Mouse (Mus musculus): ENCODE data around the gene Rapgef4. TPM values are rescaled to one million over a fixed set of nuclear protein-coding genes. Genes with fewer than 3 reads are reported as not detected.

The Rapgef4 gene
- polyA plus RNA-seq, 1 experiment: 555 TPM

- Histone ChIP-seq H3K4me3 (ENCODE audit: insufficient read depth, low read length) (no peak overlapping the region), H3K4me1 (ENCODE audit: control insufficient read depth, insufficient read depth, low read length) (peaks cover 2% of the 10 kb centered on the region; the same call in 1 of the 2 replicates), H3K27ac (ENCODE audit: insufficient read depth, low read length) (no peak overlapping the region)
- no peak for TF ChIP-seq CTCF (IDR thresholded peaks at IDR 0.05; ENCODE audit: extremely low read depth, insufficient read depth, low read length)
- TF ChIP-seq POLR2A (IDR thresholded peaks at IDR 0.05; ENCODE audit: extremely low read depth, insufficient read depth, low read length): no peak
These were observed 253.0 kb downstream of the Rapgef4 start for GRCm38 (mm10) chr2:72234085-72234484.

GRCm38 (mm10) chr2:72234943-72235342, 253.9 kb downstream of the Rapgef4 start:
- Histone ChIP-seq H3K4me3 (ENCODE audit: insufficient read depth, low read length) (no peak overlapping the region), H3K27ac (ENCODE audit: insufficient read depth, low read length) (peak overlapping the region; percentile 55; the same call in 1 of the 2 replicates), H3K4me1 (ENCODE audit: control insufficient read depth, insufficient read depth, low read length) (peaks cover 3% of the 10 kb centered on the region; the same call in 1 of the 2 replicates)
- TF ChIP-seq POLR2A (IDR thresholded peaks at IDR 0.05; ENCODE audit: extremely low read depth, insufficient read depth, low read length) (no peak), CTCF (IDR thresholded peaks at IDR 0.05; ENCODE audit: extremely low read depth, insufficient read depth, low read length) (peak; percentile 96)

GRCm38 (mm10) chr2:72235361-72235901, 254.4 kb downstream of the Rapgef4 start:
- no peak overlapping the region for H3K4me3 ChIP-seq (ENCODE audit: insufficient read depth, low read length)
- no peak for TF ChIP-seq CTCF (IDR thresholded peaks at IDR 0.05; ENCODE audit: extremely low read depth, insufficient read depth, low read length)
- no peak for TF ChIP-seq POLR2A (IDR thresholded peaks at IDR 0.05; ENCODE audit: extremely low read depth, insufficient read depth, low read length)

GRCm38 (mm10) chr2:72238421-72238820, 257.4 kb downstream of the Rapgef4 start:
- Histone ChIP-seq H3K4me1 (ENCODE audit: control insufficient read depth, insufficient read depth, low read length) (peaks cover 3% of the 10 kb centered on the region; the same call in 1 of the 2 replicates), H3K4me3 (ENCODE audit: insufficient read depth, low read length) (no peak overlapping the region), H3K27ac (ENCODE audit: insufficient read depth, low read length) (no peak overlapping the region)
- TF ChIP-seq CTCF (IDR thresholded peaks at IDR 0.05; ENCODE audit: extremely low read depth, insufficient read depth, low read length) (no peak), POLR2A (IDR thresholded peaks at IDR 0.05; ENCODE audit: extremely low read depth, insufficient read depth, low read length) (no peak)

More at GRCm38 (mm10) chr2:72235361-72235901, 254.4 kb downstream of the Rapgef4 start:
- H3K4me1 ChIP-seq (ENCODE audit: control insufficient read depth, insufficient read depth, low read length): peaks cover 3% of the 10 kb centered on the region; the same call in 1 of the 2 replicates
- peak overlapping the region; percentile 55 for H3K27ac ChIP-seq (ENCODE audit: insufficient read depth, low read length)

- no peak overlapping the region for H3K4me3 ChIP-seq (ENCODE audit: insufficient read depth, low read length)
- H3K4me1 ChIP-seq (ENCODE audit: control insufficient read depth, insufficient read depth, low read length): peaks cover 3% of the 10 kb centered on the region; the same call in 1 of the 2 replicates
- TF ChIP-seq POLR2A (IDR thresholded peaks at IDR 0.05; ENCODE audit: extremely low read depth, insufficient read depth, low read length): no peak
- no peak overlapping the region for H3K27ac ChIP-seq (ENCODE audit: insufficient read depth, low read length)
These were observed 257.9 kb downstream of the Rapgef4 start for GRCm38 (mm10) chr2:72238925-72239324.

- H3K4me1 ChIP-seq (ENCODE audit: control insufficient read depth, insufficient read depth, low read length): peaks cover 3% of the 10 kb centered on the region; the same call in 1 of the 2 replicates
- TF ChIP-seq CTCF (IDR thresholded peaks at IDR 0.05; ENCODE audit: extremely low read depth, insufficient read depth, low read length) (no peak), POLR2A (IDR thresholded peaks at IDR 0.05; ENCODE audit: extremely low read depth, insufficient read depth, low read length) (no peak)
- no peak overlapping the region for H3K4me3 ChIP-seq (ENCODE audit: insufficient read depth, low read length)
- no peak overlapping the region for H3K27ac ChIP-seq (ENCODE audit: insufficient read depth, low read length)
These were observed 258.4 kb downstream of the Rapgef4 start for GRCm38 (mm10) chr2:72239456-72239855.

GRCm38 (mm10) chr2:72239993-72240392, 259.0 kb downstream of the Rapgef4 start:
- TF ChIP-seq CTCF (IDR thresholded peaks at IDR 0.05; ENCODE audit: extremely low read depth, insufficient read depth, low read length) (no peak), POLR2A (IDR thresholded peaks at IDR 0.05; ENCODE audit: extremely low read depth, insufficient read depth, low read length) (no peak)

GRCm38 (mm10) chr2:72240691-72241090, 259.7 kb downstream of the Rapgef4 start:
- no peak for TF ChIP-seq CTCF (IDR thresholded peaks at IDR 0.05; ENCODE audit: extremely low read depth, insufficient read depth, low read length)
- no peak for TF ChIP-seq POLR2A (IDR thresholded peaks at IDR 0.05; ENCODE audit: extremely low read depth, insufficient read depth, low read length)
- peaks cover 1% of the 10 kb centered on the region; the same call in 1 of the 2 replicates for H3K4me1 ChIP-seq (ENCODE audit: control insufficient read depth, insufficient read depth, low read length)
- no peak overlapping the region for H3K27ac ChIP-seq (ENCODE audit: insufficient read depth, low read length)
- H3K4me3 ChIP-seq (ENCODE audit: insufficient read depth, low read length): no peak overlapping the region

More at GRCm38 (mm10) chr2:72239993-72240392, 259.0 kb downstream of the Rapgef4 start:
- H3K27ac ChIP-seq (ENCODE audit: insufficient read depth, low read length): no peak overlapping the region
- H3K4me3 ChIP-seq (ENCODE audit: insufficient read depth, low read length): no peak overlapping the region
- H3K4me1 ChIP-seq (ENCODE audit: control insufficient read depth, insufficient read depth, low read length): peaks cover 3% of the 10 kb centered on the region; the same call in 1 of the 2 replicates

- H3K4me3 ChIP-seq (ENCODE audit: insufficient read depth, low read length): no peak overlapping the region
- peaks cover 1% of the 10 kb centered on the region; the same call in 1 of the 2 replicates for H3K4me1 ChIP-seq (ENCODE audit: control insufficient read depth, insufficient read depth, low read length)
- no peak for TF ChIP-seq CTCF (IDR thresholded peaks at IDR 0.05; ENCODE audit: extremely low read depth, insufficient read depth, low read length)
- no peak for TF ChIP-seq POLR2A (IDR thresholded peaks at IDR 0.05; ENCODE audit: extremely low read depth, insufficient read depth, low read length)
- H3K27ac ChIP-seq (ENCODE audit: insufficient read depth, low read length): no peak overlapping the region
These were observed 260.9 kb downstream of the Rapgef4 start for GRCm38 (mm10) chr2:72241714-72242472.
